Mouse (Mus musculus): ENCODE measurements around the gene Stum. TPM values are rescaled to one million over a fixed set of nuclear protein-coding genes. Genes with fewer than 3 reads are reported as not detected.
"Not testable (repeated sequence)": the region's sequence is repeated elsewhere in the genome, so short reads cannot be mapped to it uniquely, and the experiment has no call there.

Gene Stum
- polyA plus RNA-seq, 1 experiment from 2014 or later = 1.8 TPM

- not testable (repeated sequence) for ATAC-seq (ENCODE audit: insufficient number of reproducible peaks, insufficient read depth, low FRiP score, low TSS enrichment); H3K36me3 ChIP-seq; H3K4me3 ChIP-seq; H3K9me3 ChIP-seq; H3K9ac ChIP-seq; H3K27me3 ChIP-seq; H3K4me2 ChIP-seq (replicated peaks); H3K27ac ChIP-seq
- WGBS = 84% methylated on average over 11 of the region's 11 CpGs
- H3K4me1 ChIP-seq = peaks cover 22% of the 10 kb centered on the region
Observed at GRCm38 (mm10) chr1:180389213-180389760, 94.0 kb downstream of the Stum start.

GRCm38 (mm10) chr1:180388481-180388880 lies 94.8 kb downstream of the Stum start:
- no peak for ATAC-seq (ENCODE audit: insufficient number of reproducible peaks, insufficient read depth, low FRiP score, low TSS enrichment)
- Histone ChIP-seq H3K4me2 (replicated peaks) (peak overlapping the region; percentile 56; the same call in 1 of the 2 replicates), H3K4me3 (no peak overlapping the region), H3K27ac (peak overlapping the region; percentile 90), H3K36me3 (no peaks in the 10 kb centered on the region), H3K9ac (no peak overlapping the region), H3K4me1 (peaks cover 22% of the 10 kb centered on the region), H3K27me3 (no peaks in the 10 kb centered on the region), H3K9me3 (no peaks in the 10 kb centered on the region)
- WGBS = 45% methylated on average over 1 of the region's 1 CpGs

DNA sequence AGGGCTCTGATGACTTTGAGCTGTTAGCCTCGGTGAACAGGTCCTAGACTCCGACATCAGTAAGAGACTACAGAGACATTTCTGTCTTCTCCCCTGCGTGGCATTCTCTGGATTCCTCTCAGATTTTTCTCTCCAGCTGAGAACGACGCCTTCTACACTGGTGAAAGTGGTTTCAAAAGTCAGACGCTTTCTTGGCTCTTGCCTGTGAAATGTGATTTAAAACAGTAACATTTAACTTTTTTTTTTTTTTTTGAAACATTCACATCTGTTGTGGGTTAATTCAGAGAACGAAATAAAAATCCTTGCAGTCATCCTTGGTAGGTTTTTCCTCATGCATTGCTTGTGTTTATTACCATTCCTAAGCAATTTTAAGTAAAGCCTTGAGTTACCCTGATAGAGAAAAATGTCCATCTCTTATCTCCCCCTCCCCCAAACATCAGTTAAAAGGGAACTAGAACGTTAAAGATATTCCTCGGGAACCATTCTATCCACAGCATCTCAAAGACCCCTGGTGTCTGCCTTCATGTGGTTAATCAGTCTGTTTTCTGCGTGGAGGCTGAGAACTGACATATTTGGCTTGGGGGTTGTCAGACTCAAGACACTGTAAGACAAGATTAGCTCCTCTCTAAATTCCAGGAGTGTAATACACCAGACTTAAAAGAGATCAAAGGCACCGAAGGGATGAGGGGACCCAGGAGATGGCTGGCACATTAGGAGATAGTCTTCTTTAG lies 95.4 kb downstream of the Stum start:
- WGBS = 15% methylated on average over 11 of the region's 11 CpGs
- Histone ChIP-seq H3K36me3 (no peaks in the 10 kb centered on the region), H3K4me1 (peaks cover 22% of the 10 kb centered on the region), H3K9ac (peak overlapping the region; percentile 38; the same call in 1 of the 2 replicates), H3K4me2 (replicated peaks) (peak overlapping the region; percentile 56), H3K4me3 (peak overlapping the region; percentile 35), H3K27ac (peak overlapping the region; percentile 90), H3K27me3 (no peaks in the 10 kb centered on the region), H3K9me3 (no peaks in the 10 kb centered on the region)
- ATAC-seq (ENCODE audit: insufficient number of reproducible peaks, insufficient read depth, low FRiP score, low TSS enrichment) = no peak

GRCm38 (mm10) chr1:180386951-180387749 lies 96.2 kb downstream of the Stum start:
- H3K36me3 ChIP-seq = no peaks in the 10 kb centered on the region
- no peaks in the 10 kb centered on the region for H3K9me3 ChIP-seq
- peaks cover 24% of the 10 kb centered on the region for H3K4me1 ChIP-seq
- H3K27me3 ChIP-seq = no peaks in the 10 kb centered on the region
- peak overlapping the region; percentile 38 for H3K9ac ChIP-seq
- H3K4me3 ChIP-seq = peak overlapping the region; percentile 35
- peak overlapping the region; percentile 90 for H3K27ac ChIP-seq
- WGBS = 2% methylated on average over 27 of the region's 27 CpGs
- ATAC-seq (ENCODE audit: insufficient number of reproducible peaks, insufficient read depth, low FRiP score, low TSS enrichment) = peak; percentile 92
- H3K4me2 ChIP-seq (replicated peaks) = peak overlapping the region; percentile 56

- WGBS = 78% methylated on average over 6 of the region's 6 CpGs
- no peak overlapping the region for H3K9ac ChIP-seq
- no peaks in the 10 kb centered on the region for H3K36me3 ChIP-seq
- no peaks in the 10 kb centered on the region for H3K9me3 ChIP-seq
- no peak overlapping the region for H3K4me2 ChIP-seq (replicated peaks)
- H3K27ac ChIP-seq = no peak overlapping the region
- peaks cover 27% of the 10 kb centered on the region for H3K4me1 ChIP-seq
- no peak overlapping the region for H3K4me3 ChIP-seq
- ATAC-seq (ENCODE audit: insufficient number of reproducible peaks, insufficient read depth, low FRiP score, low TSS enrichment) = no peak
- H3K27me3 ChIP-seq = no peaks in the 10 kb centered on the region
Observed at GRCm38 (mm10) chr1:180385308-180385707, 98.0 kb downstream of the Stum start.

DNA sequence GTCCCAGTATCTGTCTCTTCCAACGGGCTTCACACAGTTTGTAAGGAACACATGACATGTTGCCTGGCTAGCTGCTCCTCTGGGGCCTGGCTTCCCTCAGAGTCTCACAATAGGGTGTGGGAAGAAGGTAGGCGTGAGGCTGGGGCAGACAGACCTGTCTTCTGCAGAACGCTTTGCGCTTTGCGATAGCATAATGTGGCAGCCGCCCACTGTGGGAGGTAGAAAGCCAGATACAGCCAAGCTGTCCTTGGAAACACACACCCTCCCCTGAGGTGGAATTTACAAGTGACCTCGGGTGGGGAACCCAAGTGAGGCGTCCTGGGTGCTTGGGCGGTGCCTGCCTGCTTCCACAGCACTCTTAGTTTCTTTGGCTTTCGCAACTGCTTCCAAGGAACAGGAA lies 98.8 kb downstream of the Stum start:
- Histone ChIP-seq H3K27me3 (no peaks in the 10 kb centered on the region), H3K36me3 (no peaks in the 10 kb centered on the region), H3K4me3 (no peak overlapping the region), H3K4me2 (replicated peaks) (no peak overlapping the region), H3K27ac (no peak overlapping the region), H3K9me3 (no peaks in the 10 kb centered on the region), H3K9ac (no peak overlapping the region), H3K4me1 (peaks cover 27% of the 10 kb centered on the region)
- WGBS = 72% methylated on average over 10 of the region's 10 CpGs
- ATAC-seq (ENCODE audit: insufficient number of reproducible peaks, insufficient read depth, low FRiP score, low TSS enrichment) = no peak

DNA sequence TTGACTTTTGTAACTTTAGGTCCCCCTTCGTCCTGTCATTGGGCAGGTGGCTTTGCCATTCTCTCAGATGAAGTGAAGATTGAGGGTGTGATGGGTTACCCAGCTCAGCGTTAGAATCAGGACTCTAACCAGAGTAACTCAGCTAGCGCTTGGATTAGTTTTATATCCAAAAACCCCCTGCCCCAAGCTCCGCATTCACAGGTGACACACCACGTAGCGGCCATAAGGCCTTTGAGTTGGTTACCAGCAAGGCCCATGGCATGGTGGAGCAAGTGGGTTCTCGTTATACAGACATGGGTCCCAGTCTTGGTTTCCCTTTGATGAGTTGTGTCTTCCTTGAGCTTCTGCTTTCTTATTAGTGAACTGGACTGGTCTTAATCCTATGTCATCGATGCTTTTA lies 99.4 kb downstream of the Stum start:
- no peak overlapping the region for H3K27ac ChIP-seq
- H3K9ac ChIP-seq = no peak overlapping the region
- H3K4me2 ChIP-seq (replicated peaks) = no peak overlapping the region
- H3K9me3 ChIP-seq = no peaks in the 10 kb centered on the region
- peaks cover 25% of the 10 kb centered on the region for H3K4me1 ChIP-seq
- WGBS = 94% methylated on average over 8 of the region's 8 CpGs
- no peaks in the 10 kb centered on the region for H3K27me3 ChIP-seq
- no peak overlapping the region for H3K4me3 ChIP-seq
- no peak for ATAC-seq (ENCODE audit: insufficient number of reproducible peaks, insufficient read depth, low FRiP score, low TSS enrichment)
- H3K36me3 ChIP-seq = no peaks in the 10 kb centered on the region

Other genes starting within 250 kb of the Stum start
- 10.4 and 10.7 TPM in 2 replicates for gene Psen2, start 220.1 kb downstream of the Stum start, polyA plus RNA-seq (2016; fragmentation: Nextera tagmentation; extraction: Ambion mirVana)
- gene Itpkb, start 153.0 kb downstream of the Stum start, polyA plus RNA-seq (2016; fragmentation: Nextera tagmentation; extraction: Ambion mirVana) = 12.8 and 13.3 TPM in 2 replicates
- 177 and 182 TPM in 2 replicates for gene Parp1, start 85.4 kb upstream of the Stum start, polyA plus RNA-seq (2016; fragmentation: Nextera tagmentation; extraction: Ambion mirVana)
- 22.6 and 24.2 TPM in 2 replicates for gene Lin9, start 157.6 kb upstream of the Stum start, polyA plus RNA-seq (2016; fragmentation: Nextera tagmentation; extraction: Ambion mirVana)
- 0.15 and 0.38 TPM in 2 replicates for gene Mixl1, start 213.5 kb upstream of the Stum start, polyA plus RNA-seq (2016; fragmentation: Nextera tagmentation; extraction: Ambion mirVana)
- gene Acbd3, start 242.5 kb upstream of the Stum start, polyA plus RNA-seq (2016; fragmentation: Nextera tagmentation; extraction: Ambion mirVana) = 27.8 and 29.2 TPM in 2 replicates